Mouse (Mus musculus) G1E (cell line): Measurements from ENCODE around the gene Astn2. TPM values are rescaled to one million over a fixed set of nuclear protein-coding genes. Genes with fewer than 3 reads are reported as not detected.

ENCODE experiments used
- ATAC-seq: 2 replicates; pipeline ENCODE4 v1.8.0; 2016; ENCODE audit warnings: mild to moderate bottlenecking; ENCODE audit not compliant: insufficient number of reproducible peaks, poor library complexity, low FRiP score, severe bottlenecking; ENCODE audit errors: extremely low read depth
- DNase-seq: peaks from one replicate; pipeline ENCODE4 v3.0.0; 2012; ENCODE audit warnings: low spot score
- H3K27me3 ChIP-seq: 2 replicates; pipeline ENCODE4 v1.6.1; 2012; ENCODE audit warnings: mild to moderate bottlenecking, low read length, inconsistent platforms; ENCODE audit not compliant: insufficient read depth
- H3K36me3 ChIP-seq: replicated peaks from 2 replicates; pipeline ENCODE3; 2012; ENCODE audit warnings: mild to moderate bottlenecking, inconsistent platforms
- H3K4me1 ChIP-seq: 2 replicates; pipeline ENCODE4 v1.6.1; 2012; ENCODE audit warnings: low read depth, low read length, inconsistent platforms, mixed read lengths; ENCODE audit not compliant: insufficient read depth
- H3K4me3 ChIP-seq: 2 replicates; pipeline ENCODE4 v1.5.1; 2012; ENCODE audit warnings: low read depth, mild to moderate bottlenecking, inconsistent platforms, low read length, moderate library complexity, mixed read lengths
- H3K9me3 ChIP-seq: replicated peaks from 2 replicates; pipeline ENCODE4 v1.6.1; 2012; ENCODE audit warnings: inconsistent platforms
- CTCF ChIP-seq: IDR thresholded peaks from 2 replicates; pipeline ENCODE4 v1.5.1; 2012; ENCODE audit warnings: low read depth, low read length, inconsistent platforms, mixed read lengths
- GATA1 ChIP-seq: IDR thresholded peaks from 2 replicates; pipeline ENCODE4 v1.6.1; 2012; ENCODE audit warnings: borderline replicate concordance, low read length, inconsistent platforms, mixed read lengths
- GATA2 ChIP-seq: IDR thresholded peaks from 2 replicates; pipeline ENCODE4 v1.6.1; 2012; ENCODE audit warnings: low read depth, low read length, inconsistent platforms, borderline replicate concordance
- POLR2AphosphoS5 ChIP-seq: IDR thresholded peaks from 2 replicates; pipeline ENCODE4 v1.6.1; 2012; ENCODE audit warnings: low read depth, low read length, inconsistent platforms; ENCODE audit not compliant: insufficient replicate concordance
- TAL1 ChIP-seq: conservative IDR thresholded peaks from 2 replicates; pipeline ENCODE4 v1.6.1; 2012; ENCODE audit warnings: low read depth, low read length, inconsistent platforms, mixed read lengths
- polyA plus RNA-seq: library from polyadenylated mRNA; stranded (reverse); fragments of >175 nt; gene quantifications from 2 replicates; pipeline ENCODE4 v1.2.3, GENCODE M21; 2012
- total RNA-seq, 2 experiments: library from RNA; stranded (forward) in 1 of 2; stranded (reverse) in 1 of 2; fragments of 200-1000 nt in 1 of 2; fragments of >200 nt in 1 of 2; fragmentation: Nextera tagmentation in 1 of 2; gene quantifications; 2 replicates each; pipeline ENCODE4 v1.2.3; 2014 to 2017

The Astn2 gene
- total and polyA plus RNA-seq, 3 experiments = not detected

GRCm38 (mm10) chr4:65426437-65426836, 978.0 kb downstream of the Astn2 start:
- H3K27me3 ChIP-seq = no peaks in the 10 kb centered on the region
- no peaks in the 10 kb centered on the region for H3K36me3 ChIP-seq
- H3K4me1 ChIP-seq = no peaks in the 10 kb centered on the region
- no peak overlapping the region for H3K4me3 ChIP-seq
- H3K9me3 ChIP-seq = peaks cover 14% of the 10 kb centered on the region
- ATAC-seq (no peak), DNase-seq (no peak)
- TF ChIP-seq POLR2AphosphoS5 = no peak
- no peak for TF ChIP-seq GATA1
- TF ChIP-seq TAL1 = no peak
- no peak for TF ChIP-seq CTCF
- no peak for TF ChIP-seq GATA2

- no peaks in the 10 kb centered on the region for H3K27me3 ChIP-seq
- peaks cover 10% of the 10 kb centered on the region for H3K9me3 ChIP-seq
- DNase-seq (no peak), ATAC-seq (no peak)
- H3K4me1 ChIP-seq = no peaks in the 10 kb centered on the region
- TF ChIP-seq POLR2AphosphoS5 = no peak
- TF ChIP-seq GATA2 = no peak
- no peak for TF ChIP-seq TAL1
- TF ChIP-seq GATA1 = no peak
- H3K4me3 ChIP-seq = no peak overlapping the region
- no peaks in the 10 kb centered on the region for H3K36me3 ChIP-seq
Observed at GRCm38 (mm10) chr4:65423068-65423625, 981.3 kb downstream of the Astn2 start.

GRCm38 (mm10) chr4:65421272-65421671, 983.1 kb downstream of the Astn2 start:
- no peaks in the 10 kb centered on the region for H3K36me3 ChIP-seq
- ATAC-seq (no peak), DNase-seq (no peak)
- no peaks in the 10 kb centered on the region for H3K27me3 ChIP-seq
- TF ChIP-seq GATA1 (no peak), POLR2AphosphoS5 (no peak), GATA2 (no peak), CTCF (no peak), TAL1 (no peak)
- no peak overlapping the region for H3K4me3 ChIP-seq
- H3K4me1 ChIP-seq = no peaks in the 10 kb centered on the region
- peaks cover 8% of the 10 kb centered on the region for H3K9me3 ChIP-seq

- Histone ChIP-seq H3K36me3 (no peaks in the 10 kb centered on the region), H3K9me3 (peaks cover 8% of the 10 kb centered on the region), H3K4me1 (no peaks in the 10 kb centered on the region), H3K27me3 (no peaks in the 10 kb centered on the region), H3K4me3 (no peak overlapping the region)
- no peak for ATAC-seq
- no peak for DNase-seq
- TF ChIP-seq CTCF (no peak), GATA2 (no peak), GATA1 (no peak), TAL1 (no peak), POLR2AphosphoS5 (no peak)
Observed at GRCm38 (mm10) chr4:65420511-65420931, 983.9 kb downstream of the Astn2 start.

- H3K27me3 ChIP-seq = no peaks in the 10 kb centered on the region
- no peaks in the 10 kb centered on the region for H3K36me3 ChIP-seq
- TF ChIP-seq GATA1 = no peak
- TF ChIP-seq GATA2 = no peak
- TF ChIP-seq TAL1 = no peak
- TF ChIP-seq POLR2AphosphoS5 = no peak
- no peak for TF ChIP-seq CTCF
- ATAC-seq (no peak), DNase-seq (no peak)
- H3K9me3 ChIP-seq = no peaks in the 10 kb centered on the region; the same call in 1 of the 2 replicates
- H3K4me1 ChIP-seq = no peaks in the 10 kb centered on the region
- H3K4me3 ChIP-seq = no peak overlapping the region
Observed at GRCm38 (mm10) chr4:65415507-65415906, 988.9 kb downstream of the Astn2 start.

GRCm38 (mm10) chr4:65402836-65403634, 1001.4 kb downstream of the Astn2 start:
- H3K4me1 ChIP-seq = no peaks in the 10 kb centered on the region
- no peak for DNase-seq
- no peak overlapping the region for H3K4me3 ChIP-seq
- TF ChIP-seq TAL1 (no peak), CTCF (no peak), GATA2 (no peak), GATA1 (no peak), POLR2AphosphoS5 (no peak)
- H3K27me3 ChIP-seq = no peaks in the 10 kb centered on the region
- ATAC-seq = no peak
- H3K36me3 ChIP-seq = no peaks in the 10 kb centered on the region
- peaks cover 22% of the 10 kb centered on the region for H3K9me3 ChIP-seq
